Mouse (Mus musculus): ENCODE results near the gene Npm3. TPM values are rescaled to one million over a fixed set of nuclear protein-coding genes. Genes with fewer than 3 reads are reported as not detected.

Npm3 gene
- polyA plus RNA-seq, 1 experiment from 2014 or later = 6.4 TPM

DNA sequence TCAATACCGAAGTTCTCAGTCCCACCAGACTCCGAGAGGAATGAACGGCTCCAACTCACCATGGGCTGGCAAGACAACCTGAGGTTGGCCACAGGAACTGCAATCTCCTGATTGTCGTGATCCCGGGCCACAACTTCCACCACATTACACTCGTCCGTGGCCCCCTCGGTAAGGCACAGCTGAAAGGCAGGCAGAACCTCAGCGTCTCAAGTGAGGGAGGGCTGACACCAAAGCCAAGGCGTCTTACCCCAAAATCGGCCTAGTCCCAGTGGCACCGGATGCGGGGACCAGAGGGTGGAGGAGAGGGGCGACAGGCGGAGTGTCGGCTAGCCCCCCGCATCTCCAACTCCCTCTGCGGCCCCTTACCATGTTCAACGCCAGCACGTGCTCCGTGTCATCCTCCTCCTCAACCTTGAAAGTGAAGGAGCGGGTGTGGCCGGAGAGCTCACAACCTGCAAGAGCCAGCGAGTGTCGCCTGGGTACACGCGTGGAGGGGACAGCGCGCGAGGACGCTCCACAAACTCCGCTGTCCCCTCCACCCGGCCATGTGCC, 624 bp downstream of the Npm3 start:
- peak overlapping the region; percentile 84 for H3K4me3 ChIP-seq
- no peak overlapping the region for H3K27ac ChIP-seq (replicated peaks)
- H3K9ac ChIP-seq = peak overlapping the region; percentile 84
- no peak; the same call in 1 of the 2 replicates for ATAC-seq (ENCODE audit: low read depth)
- peaks cover 37% of the 10 kb centered on the region for H3K27me3 ChIP-seq
- WGBS = 1% methylated on average over 33 of the region's 33 CpGs
- H3K9me3 ChIP-seq = no peaks in the 10 kb centered on the region
- H3K4me1 ChIP-seq (replicated peaks) = peaks cover 35% of the 10 kb centered on the region
- peaks cover 29% of the 10 kb centered on the region for H3K36me3 ChIP-seq
- peak overlapping the region; percentile 98 for H3K4me2 ChIP-seq

DNA sequence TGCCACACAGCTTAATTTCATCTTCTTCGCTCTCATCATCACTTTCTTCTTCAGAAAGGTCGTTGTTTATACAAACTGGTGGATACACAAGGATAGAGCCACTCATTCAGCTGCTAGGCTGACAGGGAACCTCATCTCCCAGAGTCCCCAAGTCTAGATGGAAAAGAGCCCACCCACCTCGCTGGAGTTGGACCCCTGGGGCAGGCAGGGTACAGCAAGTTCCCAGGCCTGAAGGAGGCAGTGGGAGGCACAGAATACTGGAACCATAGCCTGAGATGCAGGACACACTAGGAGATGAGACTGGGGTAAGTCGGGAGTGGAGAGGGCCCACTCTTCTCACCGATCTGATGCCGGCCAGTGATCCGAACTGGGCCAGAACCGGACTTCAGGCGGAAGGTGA, 1.2 kb downstream of the Npm3 start:
- Histone ChIP-seq H3K9ac (peak overlapping the region; percentile 84), H3K9me3 (no peaks in the 10 kb centered on the region), H3K27me3 (peaks cover 43% of the 10 kb centered on the region), H3K36me3 (peaks cover 25% of the 10 kb centered on the region), H3K4me1 (replicated peaks) (peaks cover 36% of the 10 kb centered on the region), H3K4me3 (peak overlapping the region; percentile 84), H3K27ac (replicated peaks) (no peak overlapping the region), H3K4me2 (peak overlapping the region; percentile 98)
- ATAC-seq (ENCODE audit: low read depth) = no peak
- 57% methylated on average over 9 of the region's 9 CpGs for WGBS

DNA sequence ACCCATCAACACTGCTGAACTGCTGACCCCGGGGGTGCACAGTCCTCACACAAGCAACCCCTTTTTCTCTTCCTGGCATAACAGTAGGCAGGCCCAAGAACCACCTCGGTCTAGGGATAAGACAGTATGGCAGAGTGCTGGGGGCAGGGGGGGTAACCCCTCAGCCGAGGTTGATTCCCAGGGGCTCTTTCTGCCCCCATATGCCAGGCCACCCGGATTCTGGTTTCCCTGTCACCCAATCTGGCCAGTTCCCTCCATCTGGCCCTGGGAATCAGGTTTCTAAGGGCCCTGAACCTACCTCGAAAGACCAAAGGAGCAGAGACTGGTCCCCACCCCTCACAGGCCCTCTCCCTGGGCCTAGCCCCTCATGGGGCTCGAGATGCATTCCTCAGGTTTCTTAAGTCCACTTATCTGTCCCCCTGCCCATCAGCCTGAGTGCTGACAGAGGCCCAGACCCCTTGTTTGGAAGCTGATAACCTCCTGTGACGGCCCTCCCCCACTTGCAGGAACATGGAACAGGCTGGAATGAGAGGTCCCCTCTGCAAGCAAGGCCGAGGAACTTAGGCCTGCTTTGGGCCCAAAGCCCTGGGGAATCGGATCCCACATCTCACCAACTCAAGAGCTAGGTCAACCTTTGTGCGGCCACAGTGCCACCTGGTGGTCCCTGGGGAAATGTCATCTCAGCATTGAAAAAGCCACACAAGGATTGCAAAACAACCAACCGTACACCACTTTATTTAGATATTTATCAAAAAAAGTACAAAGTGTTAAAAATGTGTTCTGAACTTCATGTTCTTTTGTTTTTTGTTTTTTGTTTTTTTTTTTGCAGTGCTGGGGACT, 2.1 kb downstream of the Npm3 start:
- Histone ChIP-seq H3K9ac (no peak overlapping the region), H3K4me1 (replicated peaks) (peaks cover 46% of the 10 kb centered on the region), H3K4me3 (no peak overlapping the region), H3K4me2 (no peak overlapping the region), H3K27me3 (peaks cover 52% of the 10 kb centered on the region), H3K36me3 (peaks cover 17% of the 10 kb centered on the region), H3K27ac (replicated peaks) (no peak overlapping the region), H3K9me3 (no peaks in the 10 kb centered on the region)
- no peak for ATAC-seq (ENCODE audit: low read depth)
- 32% methylated on average over 11 of the region's 11 CpGs for WGBS

DNA sequence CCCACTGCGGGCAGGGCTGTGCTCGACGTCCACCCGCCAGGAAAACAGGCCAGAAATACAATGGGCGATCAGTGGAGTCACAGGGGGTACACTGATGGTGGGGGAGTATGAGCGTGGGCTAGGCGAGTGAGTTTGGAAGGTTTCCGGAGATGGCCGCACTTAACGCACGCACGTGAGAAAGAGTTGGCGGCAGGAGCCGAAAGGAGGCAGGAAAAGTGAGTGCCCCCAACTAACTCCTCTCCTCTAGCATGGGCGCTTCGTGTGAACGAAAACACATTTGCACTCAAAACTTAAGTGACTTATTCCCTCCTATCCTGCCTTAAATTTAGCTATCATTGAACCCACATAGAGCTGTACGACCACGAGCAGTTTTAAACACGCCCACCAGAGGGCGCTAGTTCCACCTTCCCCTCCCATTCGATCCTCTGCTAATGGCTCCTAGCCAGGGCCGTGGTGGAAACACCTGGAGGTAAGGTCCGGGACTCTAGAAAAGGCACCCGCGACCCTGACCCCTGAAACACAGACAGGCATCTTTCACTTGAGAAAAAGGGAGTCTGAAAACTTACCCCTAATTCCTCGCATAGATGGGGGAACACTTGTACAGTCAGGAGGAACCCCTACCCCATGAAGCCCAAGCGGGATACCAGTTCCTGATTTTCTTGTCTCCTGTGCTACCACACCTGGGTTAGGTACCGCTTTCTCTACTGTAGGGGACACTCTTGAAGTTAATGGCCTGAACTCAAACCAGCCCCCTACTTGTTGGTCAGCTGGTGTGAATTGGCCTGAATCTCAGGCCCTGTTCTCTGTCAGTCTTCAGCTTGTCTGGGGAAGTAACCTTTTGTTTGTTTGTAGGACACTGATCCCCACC, 3.0 kb downstream of the Npm3 start:
- Histone ChIP-seq H3K4me2 (no peak overlapping the region), H3K9ac (no peak overlapping the region), H3K4me1 (replicated peaks) (peaks cover 54% of the 10 kb centered on the region), H3K36me3 (peaks cover 10% of the 10 kb centered on the region), H3K9me3 (no peaks in the 10 kb centered on the region), H3K4me3 (no peak overlapping the region), H3K27ac (replicated peaks) (no peak overlapping the region), H3K27me3 (peaks cover 61% of the 10 kb centered on the region)
- 8% methylated on average over 29 of the region's 29 CpGs for WGBS
- ATAC-seq (ENCODE audit: low read depth) = 0 out of 2 replicates have a peak, but pooled peaks have one; percentile 4

DNA sequence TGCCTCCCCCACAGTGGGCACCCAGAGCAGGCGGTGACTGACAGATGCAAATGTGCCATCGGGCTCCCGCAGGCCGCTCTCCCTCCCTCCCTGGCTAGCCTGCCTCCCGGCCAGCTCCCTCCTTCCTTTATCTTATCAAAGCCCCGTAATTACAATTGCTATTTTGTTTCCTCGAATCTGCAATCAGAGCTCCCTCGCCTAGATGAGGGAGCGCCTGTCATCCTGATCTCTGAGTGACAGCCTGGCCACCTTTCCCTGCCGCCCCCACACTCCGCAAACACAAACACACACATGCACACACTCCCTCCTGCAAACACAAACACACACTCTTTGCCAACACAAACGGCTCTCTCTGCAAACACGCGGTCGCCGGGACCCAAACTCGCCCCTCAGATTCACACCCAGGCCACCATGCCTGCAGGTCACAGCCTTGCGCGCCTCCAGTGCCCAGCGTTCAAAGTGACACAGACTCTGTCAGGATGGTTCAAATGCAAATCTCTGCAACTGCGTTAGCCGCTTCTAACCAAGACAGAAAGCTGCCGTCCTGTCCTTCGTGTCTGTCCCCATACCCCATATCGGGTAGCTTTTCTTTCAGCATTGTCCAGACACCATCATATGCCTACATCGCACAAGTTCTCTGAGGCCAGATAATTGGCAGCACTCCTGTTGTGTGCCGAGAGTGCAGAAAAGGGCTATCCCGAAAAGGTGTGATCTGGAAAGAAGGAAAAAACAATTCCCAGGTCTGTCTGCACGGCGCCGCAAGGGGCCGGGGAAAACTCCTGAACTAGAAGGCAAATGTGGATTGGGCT, 3.8 kb downstream of the Npm3 start:
- ATAC-seq (ENCODE audit: low read depth) = no peak
- Histone ChIP-seq H3K4me2 (no peak overlapping the region), H3K36me3 (peaks cover 7% of the 10 kb centered on the region), H3K9me3 (no peaks in the 10 kb centered on the region), H3K9ac (0 out of 2 replicates have a peak overlapping the region, but pooled peaks have one; percentile 38), H3K4me1 (replicated peaks) (peaks cover 59% of the 10 kb centered on the region), H3K4me3 (no peak overlapping the region), H3K27ac (replicated peaks) (no peak overlapping the region), H3K27me3 (peaks cover 69% of the 10 kb centered on the region)
- WGBS = 3% methylated on average over 32 of the region's 32 CpGs

DNA sequence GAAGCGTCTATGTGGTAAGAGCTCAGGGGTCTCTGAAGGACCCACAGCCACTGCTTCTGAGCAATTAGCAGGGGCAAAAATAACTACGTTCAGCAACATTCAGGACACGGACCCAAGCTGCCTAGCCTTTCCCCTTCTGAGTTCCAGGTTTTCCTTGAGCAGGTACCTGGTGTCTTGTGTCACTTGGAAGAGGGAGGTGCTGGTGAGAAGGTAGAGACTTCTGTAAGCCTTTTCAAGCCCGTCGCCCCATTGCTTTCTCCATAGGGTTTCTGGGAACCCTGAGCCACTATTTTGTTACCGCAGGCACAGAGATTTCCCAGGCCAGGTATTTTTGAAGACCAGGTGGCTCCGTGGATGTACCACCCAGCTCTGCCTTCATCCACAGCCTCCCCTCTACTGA, 5.8 kb downstream of the Npm3 start:
- Histone ChIP-seq H3K4me2 (no peak overlapping the region), H3K4me1 (replicated peaks) (peaks cover 47% of the 10 kb centered on the region), H3K9ac (no peak overlapping the region), H3K27me3 (peaks cover 89% of the 10 kb centered on the region), H3K9me3 (no peaks in the 10 kb centered on the region), H3K36me3 (peaks cover 4% of the 10 kb centered on the region; the same call in 1 of the 2 replicates), H3K27ac (replicated peaks) (no peak overlapping the region), H3K4me3 (no peak overlapping the region)
- WGBS = 23% methylated on average over 7 of the region's 7 CpGs
- no peak for ATAC-seq (ENCODE audit: low read depth)

DNA sequence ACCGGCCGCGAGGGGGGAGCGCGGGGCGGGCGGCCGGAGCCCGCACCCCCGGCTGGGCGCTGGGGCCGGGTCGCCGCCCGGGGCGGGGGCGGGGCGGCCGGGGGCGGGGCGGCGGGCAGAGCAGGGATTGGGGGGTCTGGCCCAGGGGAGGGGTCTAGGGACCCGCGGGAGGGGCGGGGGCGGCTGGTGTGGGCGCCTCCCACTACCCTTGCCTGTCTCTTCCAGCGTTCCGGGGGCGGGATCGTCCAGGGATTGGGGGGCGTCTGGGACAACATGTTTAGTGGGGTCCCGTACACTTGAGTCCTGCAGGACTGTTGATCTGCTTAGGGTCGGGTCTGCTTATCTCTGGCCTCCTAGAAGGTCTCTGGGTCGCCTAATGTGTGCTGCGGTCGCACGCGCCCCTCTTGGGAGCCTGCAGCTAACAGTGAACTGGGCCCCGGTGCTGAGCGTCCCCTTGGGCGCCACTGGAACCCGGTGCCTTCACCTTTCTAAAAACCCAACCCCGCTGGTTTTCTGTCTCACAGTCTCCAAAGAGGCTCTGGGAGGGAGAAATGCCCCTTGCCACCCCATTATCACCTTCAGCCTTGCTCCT, 6.3 kb downstream of the Npm3 start:
- ATAC-seq (ENCODE audit: low read depth) = no peak
- Histone ChIP-seq H3K27me3 (peaks cover 94% of the 10 kb centered on the region), H3K4me3 (peak overlapping the region; percentile 37), H3K4me2 (peak overlapping the region; percentile 64), H3K4me1 (replicated peaks) (peaks cover 42% of the 10 kb centered on the region), H3K9ac (peak overlapping the region; percentile 52), H3K36me3 (peaks cover 4% of the 10 kb centered on the region; the same call in 1 of the 2 replicates), H3K27ac (replicated peaks) (no peak overlapping the region), H3K9me3 (no peaks in the 10 kb centered on the region)
- WGBS = under 1% methylated on average over 19 of the region's 44 CpGs

DNA sequence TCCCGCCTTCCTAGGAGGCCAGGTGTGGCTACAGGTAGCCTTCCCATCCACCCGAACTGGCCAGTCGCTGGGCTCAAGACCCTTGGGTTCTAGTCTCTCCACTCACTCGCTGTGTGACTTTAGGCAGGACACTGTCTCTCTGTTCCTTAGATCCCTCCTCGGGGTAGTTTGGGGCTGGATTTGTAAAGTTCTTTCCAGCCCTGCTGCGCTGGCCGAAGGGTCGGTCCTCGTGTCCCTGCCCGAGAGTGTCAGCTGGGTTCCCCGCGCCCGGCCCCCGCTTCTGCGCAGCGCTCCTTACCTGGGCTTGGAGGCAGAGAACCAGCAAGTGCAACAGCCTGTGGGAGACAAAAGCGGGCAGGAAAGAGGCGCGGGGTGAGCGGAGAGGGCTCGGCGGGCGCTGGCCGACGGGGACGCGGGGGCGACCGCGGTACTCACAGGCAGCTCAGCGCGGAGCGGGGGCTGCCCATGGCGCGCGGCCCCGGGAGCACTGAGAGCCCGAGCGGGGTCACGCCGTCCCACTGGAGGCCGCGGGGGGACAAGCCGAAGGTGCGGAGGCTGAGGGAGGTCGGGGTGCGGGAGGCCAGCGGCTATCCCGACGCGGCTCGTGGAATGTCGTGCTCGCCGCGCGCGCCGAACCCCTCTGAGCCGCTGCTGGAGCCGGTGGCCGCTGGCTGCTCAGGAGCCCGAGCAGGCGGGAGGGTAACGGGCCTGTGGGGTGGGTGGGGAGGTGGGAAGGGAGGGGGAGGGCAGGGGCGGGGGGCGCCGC, 7.0 kb downstream of the Npm3 start, which contains the start of gene Fgf8:
Gene Fgf8 (minus strand): TSS at position 698 of the 766 bp plus-strand sequence.
- Histone ChIP-seq H3K36me3 (peaks cover 4% of the 10 kb centered on the region; the same call in 1 of the 2 replicates), H3K4me3 (peak within 1 kb of the TSS; percentile 37), H3K4me1 (replicated peaks) (peaks cover 41% of the 10 kb centered on the region), H3K4me2 (peak within 1 kb of the TSS; percentile 64), H3K27ac (replicated peaks) (no peak within 1 kb of the TSS), H3K9ac (peak within 1 kb of the TSS; percentile 52), H3K9me3 (no peaks in the 10 kb centered on the region), H3K27me3 (peaks cover 100% of the 10 kb centered on the region)
- WGBS = under 1% methylated on average over 45 of the region's 68 CpGs
- ATAC-seq (ENCODE audit: low read depth) = no peak

DNA sequence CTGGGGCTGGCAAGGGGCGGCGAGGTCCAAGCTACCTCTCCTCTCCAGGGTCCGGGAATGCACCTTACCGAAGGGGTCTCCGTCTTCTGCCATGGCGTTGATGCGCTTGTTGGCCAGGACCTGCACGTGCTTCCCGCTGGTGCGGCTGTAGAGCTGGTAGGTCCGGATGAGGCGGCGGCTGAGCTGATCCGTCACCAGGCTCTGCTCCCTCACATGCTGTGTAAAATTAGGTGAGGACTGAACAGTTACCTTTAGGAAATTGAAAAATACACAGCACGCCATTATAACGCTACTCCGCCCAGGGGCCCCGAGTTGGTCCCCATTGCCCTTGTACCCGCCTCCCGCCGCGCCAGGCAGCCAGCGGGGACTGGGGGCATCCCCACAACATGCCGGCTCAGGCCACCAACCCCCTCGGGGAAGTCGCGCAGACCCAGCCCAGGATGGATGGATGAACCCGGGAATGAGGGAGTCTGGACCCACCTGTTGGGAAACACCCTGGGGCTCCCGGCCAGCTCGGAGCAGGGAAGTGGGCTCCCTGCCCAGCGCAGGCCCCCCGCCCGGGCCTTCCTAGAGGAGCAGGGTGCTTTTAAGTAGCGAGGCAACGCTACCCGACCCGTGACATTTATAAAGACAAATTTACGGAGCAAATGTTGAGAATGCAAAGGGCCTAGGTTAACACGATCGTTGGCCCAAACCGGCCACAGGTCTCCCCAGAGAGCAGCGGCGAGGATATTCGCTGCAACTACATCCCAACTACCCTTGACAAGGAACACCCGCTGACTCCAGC, 7.8 kb downstream of the Npm3 start:
- Histone ChIP-seq H3K27me3 (peaks cover 100% of the 10 kb centered on the region), H3K4me1 (replicated peaks) (peaks cover 45% of the 10 kb centered on the region), H3K9ac (no peak overlapping the region), H3K4me3 (0 out of 2 replicates have a peak overlapping the region, but pooled peaks have one; percentile 37), H3K36me3 (no peaks in the 10 kb centered on the region), H3K4me2 (peak overlapping the region; percentile 64), H3K9me3 (no peaks in the 10 kb centered on the region), H3K27ac (replicated peaks) (no peak overlapping the region)
- no peak for ATAC-seq (ENCODE audit: low read depth)
- 2% methylated on average over 45 of the region's 45 CpGs for WGBS

DNA sequence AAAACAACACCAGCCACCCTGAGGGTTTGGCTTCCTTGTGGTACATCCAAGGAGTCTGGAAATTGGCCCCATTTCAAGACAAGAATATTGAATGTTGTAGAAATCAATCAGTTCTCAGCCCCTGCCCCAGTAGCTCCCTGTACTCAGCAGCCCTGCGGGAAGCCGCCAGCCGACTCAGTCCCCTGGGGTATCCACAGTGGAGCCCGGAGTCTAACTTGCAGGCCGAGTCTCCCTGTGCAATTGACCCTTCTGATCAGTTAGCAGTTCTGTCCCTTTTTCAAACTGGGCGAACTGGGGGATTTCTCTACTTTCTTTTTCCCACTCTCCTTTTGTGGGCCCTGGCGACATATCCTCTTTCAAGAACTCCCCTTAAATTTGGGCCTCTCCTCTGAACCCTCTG, 8.6 kb downstream of the Npm3 start:
- no peaks in the 10 kb centered on the region for H3K9me3 ChIP-seq
- no peak overlapping the region for H3K27ac ChIP-seq (replicated peaks)
- 1% methylated on average over 7 of the region's 7 CpGs for WGBS
- no peak overlapping the region for H3K4me2 ChIP-seq
- H3K4me1 ChIP-seq (replicated peaks) = peaks cover 47% of the 10 kb centered on the region
- H3K27me3 ChIP-seq = peaks cover 100% of the 10 kb centered on the region
- no peak overlapping the region for H3K9ac ChIP-seq
- no peaks in the 10 kb centered on the region for H3K36me3 ChIP-seq
- ATAC-seq (ENCODE audit: low read depth) = no peak
- no peak overlapping the region for H3K4me3 ChIP-seq

Data from neural tube, embryonic 13.5 days (tissue).